Mouse (Mus musculus) thymus, adult 2 months (tissue): ENCODE data around the gene Olfr67. TPM values are rescaled to one million over a fixed set of nuclear protein-coding genes. Genes with fewer than 3 reads are reported as not detected.
"Not testable (repeated sequence)": the region's sequence is repeated elsewhere in the genome, so short reads cannot be mapped to it uniquely, and the experiment has no call there.

Source experiments
- DNase-seq: peaks from one replicate; pipeline ENCODE4 v3.0.0; 2021
- H3K27ac ChIP-seq: fragments of 200-500 bp; 2 replicates; pipeline ENCODE4 v1.5.1; 2012; ENCODE audit warnings: low read length, control low read depth; ENCODE audit not compliant: control insufficient read depth, insufficient read depth
- H3K27me3 ChIP-seq: fragments of 200-500 bp; 2 replicates; pipeline ENCODE4 v1.6.1; 2012; ENCODE audit warnings: mild to moderate bottlenecking, low read length, moderate library complexity, mixed read lengths; ENCODE audit not compliant: control insufficient read depth, insufficient read depth
- H3K36me3 ChIP-seq: fragments of 200-500 bp; 2 replicates; pipeline ENCODE4 v1.6.1; 2012; ENCODE audit warnings: mild to moderate bottlenecking, low read length, moderate library complexity; ENCODE audit not compliant: control insufficient read depth, insufficient read depth
- H3K4me1 ChIP-seq: fragments of 200-500 bp; replicated peaks from 2 replicates; pipeline ENCODE4 v1.6.1; 2012; ENCODE audit warnings: low read length; ENCODE audit not compliant: control insufficient read depth, insufficient read depth
- H3K4me3 ChIP-seq: fragments of 200-500 bp; 2 replicates; pipeline ENCODE4 v1.5.1; 2012; ENCODE audit warnings: mild to moderate bottlenecking, low read length, control low read depth, moderate library complexity; ENCODE audit not compliant: control insufficient read depth, insufficient read depth
- CTCF ChIP-seq: fragments of 200-500 bp; IDR thresholded peaks from 2 replicates; pipeline ENCODE4 v1.5.1; 2012; ENCODE audit warnings: mild to moderate bottlenecking, control low read depth, low read length, moderate library complexity, borderline replicate concordance; ENCODE audit not compliant: control insufficient read depth, poor library complexity, insufficient read depth; ENCODE audit errors: extremely low read depth
- POLR2A ChIP-seq: fragments of 200-500 bp; IDR thresholded peaks from 2 replicates; pipeline ENCODE4 v1.6.1; 2012; ENCODE audit warnings: mild to moderate bottlenecking, low read length, control low read depth, moderate library complexity; ENCODE audit not compliant: control insufficient read depth, poor library complexity, insufficient read depth; ENCODE audit errors: extremely low read depth
- WGBS: fragments of 180-500 bp; shearing (Covaris S2); methylation state at CpG from one replicate; pipeline ENCODE4 v1.1.7; 2018; 5-methylcytosine and 5-hydroxymethylcytosine counted together
- polyA plus RNA-seq: library from polyadenylated mRNA; depleted of rRNA; stranded (reverse); fragments of >200 nt; gene quantifications from 2 replicates; pipeline ENCODE4 v1.2.3, GENCODE M21; 2012

Olfr67 gene
- polyA plus RNA-seq, 1 experiment: not detected

DNA sequence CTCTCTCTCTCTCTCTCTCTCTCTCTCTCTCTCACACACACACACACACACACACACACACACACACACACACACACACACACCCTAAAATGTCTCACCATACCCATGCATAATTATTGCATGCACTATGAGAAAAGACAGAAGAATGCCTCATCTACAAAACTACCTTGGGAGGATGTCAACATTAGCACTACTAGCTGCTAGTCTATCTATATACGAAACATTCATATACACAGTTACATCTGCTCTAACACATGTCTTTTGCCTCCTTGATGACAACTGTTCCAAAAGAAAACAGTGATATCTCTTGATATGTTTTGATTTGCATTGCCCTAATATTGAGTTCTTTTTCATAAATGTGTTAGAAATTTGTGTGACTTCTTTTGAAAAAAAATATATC lies 18.7 kb upstream of the Olfr67 start:
- DNase-seq: no peak
- Histone ChIP-seq H3K36me3 (no peaks in the 10 kb centered on the region), H3K4me1 (no peaks in the 10 kb centered on the region), H3K27me3 (no peaks in the 10 kb centered on the region), H3K4me3 (no peak overlapping the region), H3K27ac (no peak overlapping the region)
- WGBS: 98% methylated on average over 1 of the region's 1 CpGs
- TF ChIP-seq POLR2A: no peak
- no peak for TF ChIP-seq CTCF

DNA sequence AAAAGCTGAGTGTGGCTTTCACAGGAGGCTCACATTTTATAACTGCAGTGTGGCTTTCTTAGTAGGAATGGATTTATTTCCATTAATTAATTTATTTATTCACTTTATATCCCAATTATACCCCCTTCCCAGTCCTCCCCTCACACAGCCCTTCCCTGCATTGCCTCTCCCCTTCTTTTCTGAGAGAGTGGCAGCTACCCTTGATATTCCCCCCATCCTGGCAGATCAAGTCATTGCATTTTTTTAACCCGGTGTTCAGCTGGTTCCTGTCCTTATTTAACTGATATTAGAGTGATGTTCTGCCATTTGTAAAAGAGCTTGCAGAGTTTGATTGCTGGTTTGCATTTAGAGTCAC lies 18.2 kb upstream of the Olfr67 start:
- no peaks in the 10 kb centered on the region for H3K36me3 ChIP-seq
- H3K4me1 ChIP-seq: no peaks in the 10 kb centered on the region
- DNase-seq: no peak
- no peak overlapping the region for H3K4me3 ChIP-seq
- no peaks in the 10 kb centered on the region for H3K27me3 ChIP-seq
- TF ChIP-seq POLR2A (no peak), CTCF (no peak)
- no peak overlapping the region for H3K27ac ChIP-seq
- WGBS: 53% methylated on average over 1 of the region's 1 CpGs

DNA sequence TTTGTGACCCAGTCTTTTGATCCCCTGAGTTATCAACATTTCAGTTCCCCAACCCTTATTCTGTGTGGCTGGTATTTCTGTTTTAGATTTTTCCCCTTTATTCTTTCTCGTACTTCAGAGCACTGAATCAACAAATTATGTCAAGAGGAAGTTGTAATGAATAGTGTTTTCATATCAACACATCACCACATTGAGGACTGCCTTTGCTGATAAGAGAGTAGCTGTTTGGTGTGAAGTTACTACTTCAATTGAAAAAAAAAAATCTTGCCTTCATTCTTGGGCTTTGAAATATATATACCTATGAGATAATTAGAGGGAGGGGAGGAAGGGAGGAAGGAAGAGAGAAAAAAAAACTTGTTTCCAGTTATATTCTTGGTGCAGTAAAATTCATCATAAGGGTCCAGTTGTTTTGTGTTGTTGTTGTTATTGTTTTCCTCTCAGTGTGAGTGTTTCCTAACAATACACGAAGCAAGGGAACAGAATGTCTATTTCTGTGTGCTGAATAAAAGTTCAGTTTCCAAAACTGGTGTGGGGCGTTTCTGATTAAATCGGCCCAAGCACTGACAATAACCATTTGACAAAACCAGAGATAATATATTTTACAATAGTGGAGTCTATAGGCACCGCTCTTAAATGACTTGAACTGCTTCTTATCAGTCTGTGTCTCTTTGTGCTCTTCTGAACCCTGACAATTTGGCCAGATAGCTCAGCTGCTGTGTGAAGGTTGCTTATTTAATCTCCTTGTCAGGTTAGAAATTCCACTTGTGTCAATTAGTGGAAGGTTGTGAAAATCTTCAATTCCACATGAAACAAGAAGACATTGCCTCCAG lies 17.6 kb upstream of the Olfr67 start:
- Histone ChIP-seq H3K36me3 (no peaks in the 10 kb centered on the region), H3K27ac (no peak overlapping the region), H3K4me1 (no peaks in the 10 kb centered on the region), H3K27me3 (no peaks in the 10 kb centered on the region), H3K4me3 (no peak overlapping the region)
- no peak for DNase-seq
- WGBS: 53% methylated on average over 5 of the region's 5 CpGs
- TF ChIP-seq CTCF (no peak), POLR2A (no peak)

DNA sequence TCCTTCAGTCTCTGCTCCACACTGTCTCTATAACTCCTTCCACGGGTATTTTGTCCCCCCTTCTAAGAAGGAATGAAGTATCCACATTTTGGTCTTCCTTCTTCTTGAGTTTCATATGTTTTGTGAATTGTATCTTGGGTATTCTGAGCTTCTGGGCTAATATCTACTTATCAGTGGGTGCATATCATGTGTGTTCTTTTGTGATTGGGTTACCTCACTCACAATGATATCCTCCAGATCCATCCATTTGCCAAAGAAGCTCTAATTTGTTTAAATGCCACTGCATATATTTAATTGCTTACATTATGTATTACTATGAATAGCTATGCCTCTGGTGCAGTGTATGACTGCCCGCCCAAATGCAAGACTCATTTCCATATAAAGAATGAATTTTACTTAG lies 16.5 kb upstream of the Olfr67 start:
- not testable (repeated sequence) for H3K36me3 ChIP-seq, H3K27me3 ChIP-seq, DNase-seq, H3K27ac ChIP-seq, H3K4me3 ChIP-seq, H3K4me1 ChIP-seq
- 80% methylated on average over 2 of the region's 2 CpGs for WGBS

DNA sequence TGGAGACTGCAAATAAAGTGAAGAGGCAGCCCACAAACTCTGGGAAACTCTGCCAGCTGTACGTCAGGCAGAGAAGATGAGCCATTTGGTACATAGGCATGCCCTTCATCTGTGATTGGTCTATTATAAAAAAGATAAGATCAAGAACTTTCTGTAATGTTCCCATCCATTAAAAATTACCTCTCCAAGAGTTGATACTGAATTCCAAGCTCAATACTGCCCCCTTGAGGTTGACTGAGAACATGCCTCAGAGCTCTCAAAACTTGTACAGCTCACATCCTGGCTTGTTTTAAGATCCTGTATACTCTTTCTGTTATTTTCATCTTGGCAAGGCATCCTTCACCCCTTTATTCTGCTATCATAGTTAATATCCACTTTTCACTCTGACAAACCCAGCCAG lies 15.2 kb upstream of the Olfr67 start:
- no peak for TF ChIP-seq POLR2A
- no peak for TF ChIP-seq CTCF
- Histone ChIP-seq H3K27ac (no peak overlapping the region), H3K36me3 (no peaks in the 10 kb centered on the region), H3K27me3 (no peaks in the 10 kb centered on the region), H3K4me3 (no peak overlapping the region), H3K4me1 (no peaks in the 10 kb centered on the region)
- DNase-seq: peak; percentile 2
- 71% methylated on average over 1 of the region's 1 CpGs for WGBS

DNA sequence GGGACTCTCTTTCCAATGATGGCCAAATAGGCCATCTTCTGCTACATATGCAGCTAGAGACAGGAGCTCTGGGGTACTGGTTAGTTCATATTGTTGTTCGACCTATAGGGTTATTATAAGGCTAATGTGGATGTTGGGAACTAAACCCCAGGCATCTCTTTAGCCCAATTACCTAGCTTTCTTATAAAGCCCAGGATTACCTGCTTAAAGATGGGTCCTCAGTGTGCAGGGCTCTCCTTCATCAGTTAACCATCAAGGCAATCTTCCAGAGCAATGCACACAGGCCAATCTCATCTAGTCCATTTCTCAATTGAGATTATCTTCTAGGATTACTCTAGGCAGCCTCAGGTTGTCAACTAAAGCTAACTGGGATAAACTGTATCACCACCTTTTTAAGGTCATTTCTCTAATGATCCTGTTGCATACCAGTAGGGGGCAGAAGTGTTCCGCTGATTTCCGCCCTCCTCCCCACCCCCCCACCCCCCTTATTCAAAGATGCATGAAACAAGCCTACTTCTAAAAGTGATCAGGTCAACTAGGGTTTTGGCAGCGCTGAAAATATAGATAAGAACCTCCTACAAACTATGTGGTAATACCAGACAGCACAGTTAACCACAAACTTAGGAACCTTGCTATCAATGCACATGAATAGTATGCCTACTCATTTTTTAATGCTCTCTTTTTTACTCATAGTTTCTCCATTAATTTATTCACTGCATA lies 1.2 kb upstream of the Olfr67 start:
- no peak overlapping the region for H3K4me3 ChIP-seq
- H3K27ac ChIP-seq: no peak overlapping the region
- TF ChIP-seq CTCF (no peak), POLR2A (no peak)
- WGBS: 22% methylated on average over 4 of the region's 4 CpGs
- DNase-seq: no peak
- H3K27me3 ChIP-seq: no peaks in the 10 kb centered on the region
- H3K36me3 ChIP-seq: no peaks in the 10 kb centered on the region
- no peaks in the 10 kb centered on the region for H3K4me1 ChIP-seq

DNA sequence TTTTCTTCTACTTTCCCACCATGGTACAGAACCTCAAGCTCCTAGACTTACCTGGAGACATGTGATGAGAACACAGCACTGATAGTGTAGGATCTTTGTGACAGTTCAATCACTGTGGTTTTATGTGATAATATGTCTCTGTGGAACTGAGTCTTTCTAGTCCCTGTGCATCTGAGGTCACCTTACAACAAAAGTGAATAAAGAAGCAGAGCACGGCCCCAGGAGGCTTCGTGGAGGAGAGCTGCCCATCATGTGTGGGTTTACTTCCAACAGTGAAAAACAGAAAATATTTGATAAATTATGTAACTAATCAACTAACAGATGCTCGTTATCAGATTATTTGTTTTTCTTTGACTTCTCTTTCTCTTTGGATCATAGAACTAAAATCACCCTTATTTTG lies 12.0 kb downstream of the Olfr67 start, which contains the start of gene Olfr68:
Gene Olfr68, minus strand, starts transcription at position 101 of the 400 bp plus-strand sequence.
- 93% methylated on average over 3 of the region's 3 CpGs for WGBS
- DNase-seq: no peak
- H3K4me1 ChIP-seq: no peaks in the 10 kb centered on the region
- H3K36me3 ChIP-seq: no peaks in the 10 kb centered on the region
- TF ChIP-seq CTCF (no peak), POLR2A (no peak)
- H3K4me3 ChIP-seq: no peak within 1 kb of the TSS
- no peaks in the 10 kb centered on the region for H3K27me3 ChIP-seq
- no peak within 1 kb of the TSS for H3K27ac ChIP-seq

DNA sequence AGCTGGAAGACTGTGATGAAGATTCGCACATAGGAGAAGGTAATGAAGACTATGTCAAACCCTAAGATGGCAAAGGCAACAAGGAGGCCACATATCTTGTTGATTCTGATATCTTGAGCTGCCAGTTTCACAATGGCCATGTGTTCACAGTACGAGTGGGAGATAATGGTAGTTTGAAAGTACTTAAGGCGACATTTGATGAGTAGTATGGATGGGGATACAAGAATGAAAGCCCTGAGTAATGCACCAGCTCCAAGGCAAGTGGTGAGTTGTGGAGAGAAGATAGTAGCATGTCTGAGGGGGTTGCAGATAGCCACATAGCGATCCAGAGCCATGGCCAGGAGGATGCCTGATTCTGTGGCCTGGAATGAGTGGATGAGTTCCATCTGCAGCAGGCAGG lies 14.0 kb downstream of the Olfr67 start:
- H3K27ac ChIP-seq, H3K27me3 ChIP-seq, H3K4me3 ChIP-seq, H3K4me1 ChIP-seq, H3K36me3 ChIP-seq, DNase-seq: not testable (repeated sequence)
- 89% methylated on average over 4 of the region's 4 CpGs for WGBS
